Mouse (Mus musculus) WW6 (cell line): Measurements from ENCODE around the gene Soat1.
"Not testable (repeated sequence)": the region's sequence is repeated elsewhere in the genome, so short reads cannot be mapped to it uniquely, and the experiment has no call there.

ENCODE experiments used
- DNase-seq: peaks from one replicate; pipeline ENCODE4 v3.0.0-alpha.2; 2013; ENCODE audit warnings: low read depth, low spot score

The Soat1 gene

DNA sequence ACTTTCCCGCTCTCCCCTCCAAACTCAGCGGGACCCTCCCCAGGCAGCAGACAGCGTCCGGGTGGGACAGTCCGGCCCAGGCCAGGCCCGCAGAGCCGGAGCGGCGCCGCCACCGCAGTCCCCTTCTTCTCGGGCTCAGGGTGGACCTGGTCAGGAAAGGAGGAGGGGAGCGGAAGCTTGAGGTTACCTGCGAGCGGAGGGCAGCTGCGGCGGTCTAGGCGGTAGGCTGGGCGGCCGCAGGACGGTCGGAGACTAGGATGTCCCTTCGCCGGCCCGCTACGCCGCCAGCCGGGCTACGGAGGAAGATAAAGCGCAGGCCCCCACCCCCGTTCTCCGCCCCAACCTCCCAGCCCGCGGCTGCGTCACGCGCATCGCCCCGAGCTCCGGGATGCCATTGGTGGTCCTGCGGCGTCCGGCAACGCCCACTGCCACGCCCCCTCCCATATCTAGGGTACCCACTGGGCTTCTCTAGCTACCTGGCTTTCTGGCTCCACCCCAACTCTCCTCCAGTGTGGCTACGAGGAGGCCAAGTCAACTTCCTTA lies at the start of gene Soat1:
Soat1 (minus strand) TSS at position 371 of the 543 bp plus-strand sequence.
- peak; percentile 79 for DNase-seq

DNA sequence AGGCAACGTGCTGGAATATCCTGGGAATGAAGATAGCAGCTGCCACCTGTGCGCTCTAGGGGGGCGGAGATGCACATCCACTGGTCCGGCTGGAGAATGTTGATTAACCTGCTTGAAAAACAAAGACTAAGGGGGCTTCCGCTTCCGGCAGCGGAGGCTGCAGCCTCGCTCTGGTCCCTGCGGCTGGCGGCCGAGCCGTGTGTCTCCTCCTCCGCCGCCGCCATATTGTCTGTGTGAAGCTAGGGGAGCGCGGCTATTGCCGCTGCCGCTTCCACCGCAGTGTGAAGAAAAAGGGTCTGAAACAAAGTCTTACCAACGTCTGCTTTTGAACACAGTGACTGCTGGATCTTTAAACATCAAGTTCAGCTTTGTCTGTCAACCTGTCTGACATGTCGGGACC lies 49.7 kb upstream of the Soat1 start, which contains the start of gene Gm10031:
Gm10031 (plus strand) TSS at position 171 of the 400 bp plus-strand sequence.
- not testable (repeated sequence) for DNase-seq

- DNase-seq = no peak
These were observed 47.8 kb upstream of the Soat1 start for GRCm38 (mm10) chr1:156521796-156522517.

DNA sequence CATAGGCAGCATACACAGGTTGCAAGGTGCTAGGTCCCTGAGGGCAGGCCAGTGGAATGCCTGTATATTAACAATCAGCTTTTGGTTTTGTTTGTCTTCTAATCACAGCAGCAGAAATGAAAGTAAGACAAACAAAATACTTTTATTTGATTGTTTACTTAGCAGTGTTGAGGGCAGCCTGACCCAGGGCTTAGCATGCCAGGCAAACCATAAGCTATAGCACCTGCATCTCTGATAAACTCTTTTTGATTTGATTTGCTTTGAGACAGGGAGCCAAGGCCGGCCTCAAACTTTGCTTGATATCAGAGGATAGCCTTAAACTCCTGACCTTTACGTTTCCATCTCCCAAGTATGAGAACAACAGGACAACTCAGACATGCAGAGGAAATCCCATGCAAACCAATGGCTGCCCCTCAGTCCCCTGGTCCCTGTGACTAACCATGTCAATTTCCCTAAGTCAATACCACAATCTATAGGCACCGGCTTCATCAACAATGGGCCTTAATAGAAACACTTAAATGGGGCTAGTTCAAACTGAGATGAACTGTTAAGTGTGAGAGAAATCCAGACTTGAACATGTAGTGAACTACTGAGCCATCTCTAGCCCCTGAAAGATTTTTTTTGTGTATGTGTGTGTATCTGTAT lies 46.1 kb upstream of the Soat1 start:
- DNase-seq = no peak

DNA sequence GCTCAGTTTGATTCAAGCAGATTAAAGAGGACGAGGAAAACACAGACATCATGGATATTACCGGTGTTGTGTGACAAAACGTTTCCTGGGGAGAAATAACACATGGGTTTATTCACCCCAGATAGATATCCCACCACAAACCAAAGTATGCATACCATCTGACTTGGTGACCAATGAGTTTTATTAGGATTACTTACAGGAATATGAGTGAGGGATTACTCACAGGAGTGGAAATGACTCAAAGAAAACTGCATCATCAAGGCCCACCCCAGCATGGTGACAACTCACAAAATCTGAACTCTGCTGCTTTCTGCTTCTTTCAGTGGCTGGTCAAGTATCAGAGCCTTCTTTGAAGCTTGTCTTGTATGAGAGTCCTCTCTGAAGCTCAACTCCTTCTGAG lies 33.6 kb upstream of the Soat1 start:
- DNase-seq = no peak

DNA sequence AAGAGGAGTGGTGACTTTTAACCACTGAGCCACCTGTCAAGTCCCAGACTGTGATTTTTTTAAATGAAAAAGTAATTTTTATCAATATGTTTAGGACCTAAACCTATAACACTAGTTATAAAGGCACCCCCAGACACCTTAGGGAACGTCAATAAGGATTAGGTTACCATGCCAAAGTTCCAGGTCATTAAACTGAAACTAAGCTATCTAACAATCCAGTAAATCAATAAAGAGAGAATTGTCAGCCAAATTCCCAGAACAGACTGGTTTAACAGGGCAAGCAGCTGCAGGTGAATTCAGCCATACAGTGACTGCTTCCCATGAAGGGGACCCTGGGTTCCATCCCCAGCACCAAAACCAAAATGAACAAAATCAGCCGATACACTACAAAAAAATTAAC lies 31.8 kb upstream of the Soat1 start:
- DNase-seq = no peak

GRCm38 (mm10) chr1:156504945-156505523 lies 30.9 kb upstream of the Soat1 start:
- no peak for DNase-seq

DNA sequence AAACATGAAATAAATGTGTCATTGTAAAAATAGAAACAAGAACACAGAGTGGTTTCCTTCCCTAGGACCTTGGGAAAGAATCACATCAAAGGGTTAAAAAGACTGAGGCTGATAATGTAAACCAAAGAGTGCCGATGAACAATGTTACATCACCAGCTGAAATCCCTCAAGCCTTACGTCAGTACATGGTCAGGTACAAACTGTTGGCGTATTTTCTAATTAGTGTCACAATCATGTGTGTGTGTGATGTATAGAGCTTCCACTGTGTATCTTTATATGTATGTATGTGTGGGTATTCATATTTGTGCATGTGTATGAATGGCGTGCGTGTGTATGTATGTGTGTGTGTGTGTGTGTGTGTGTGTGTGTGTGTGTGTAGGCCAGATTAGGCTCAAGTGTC lies 22.8 kb upstream of the Soat1 start:
- DNase-seq = no peak

DNA sequence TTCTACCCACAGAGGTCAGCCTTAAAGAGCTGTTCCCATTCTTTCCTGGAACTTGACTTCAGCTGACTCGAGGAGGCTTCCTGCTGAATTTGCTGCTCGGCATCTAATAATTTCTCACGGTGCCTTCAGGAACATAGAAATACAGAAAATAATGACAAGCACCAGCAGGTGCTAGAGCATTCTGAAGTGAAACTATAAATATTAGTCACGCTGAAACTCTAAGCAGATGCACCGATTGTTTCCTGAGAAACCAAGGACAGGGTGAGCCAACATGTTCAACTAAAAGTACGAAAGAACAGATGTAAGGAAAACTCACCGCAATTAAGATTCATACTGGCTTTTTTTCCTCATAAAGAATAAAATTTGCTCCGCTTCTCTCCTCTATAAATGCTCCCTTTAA lies 20.9 kb upstream of the Soat1 start:
- no peak for DNase-seq

- DNase-seq = no peak
These were observed 17.2 kb upstream of the Soat1 start for GRCm38 (mm10) chr1:156491226-156491796.

DNA sequence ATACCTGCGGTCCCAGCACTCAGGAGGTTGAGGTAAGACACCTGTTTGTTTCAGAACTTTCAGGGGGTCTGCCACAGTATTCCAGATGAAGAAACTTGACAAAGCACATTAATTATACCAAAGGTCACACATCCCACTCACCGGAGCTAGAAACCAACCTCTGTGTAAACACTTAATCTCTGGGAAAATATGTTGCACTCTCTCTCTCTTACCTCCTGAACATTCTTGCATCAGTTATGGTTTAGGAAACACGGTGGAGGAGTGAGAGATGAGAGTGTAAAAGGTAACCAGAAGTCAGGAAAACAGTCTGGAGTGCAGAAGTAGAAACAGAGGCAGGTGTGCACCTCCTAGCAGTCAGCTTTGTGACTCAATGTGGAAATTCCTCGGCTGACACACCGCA lies 13.9 kb upstream of the Soat1 start:
- DNase-seq = no peak

GRCm38 (mm10) chr1:156487498-156487897 lies 13.4 kb upstream of the Soat1 start:
- no peak for DNase-seq

DNA sequence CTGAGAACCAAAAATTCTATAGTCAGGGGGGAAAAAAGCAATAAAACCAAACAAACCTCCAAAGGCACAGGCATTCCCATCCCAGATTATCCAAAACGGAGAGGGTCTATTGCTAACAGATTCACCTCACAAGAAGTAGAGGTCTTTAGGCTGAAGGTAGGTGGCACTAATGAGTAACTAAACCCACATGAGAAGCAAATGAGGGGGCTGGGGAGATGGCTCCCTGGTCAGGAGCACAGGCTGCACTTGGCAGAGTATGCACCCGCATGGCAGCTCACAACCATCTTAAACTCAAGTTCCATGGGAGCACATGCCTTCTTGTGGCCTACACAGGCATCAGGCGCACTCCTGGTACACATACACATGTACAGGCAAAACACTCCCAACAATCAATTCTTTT lies 7.7 kb upstream of the Soat1 start:
- DNase-seq = no peak

DNA sequence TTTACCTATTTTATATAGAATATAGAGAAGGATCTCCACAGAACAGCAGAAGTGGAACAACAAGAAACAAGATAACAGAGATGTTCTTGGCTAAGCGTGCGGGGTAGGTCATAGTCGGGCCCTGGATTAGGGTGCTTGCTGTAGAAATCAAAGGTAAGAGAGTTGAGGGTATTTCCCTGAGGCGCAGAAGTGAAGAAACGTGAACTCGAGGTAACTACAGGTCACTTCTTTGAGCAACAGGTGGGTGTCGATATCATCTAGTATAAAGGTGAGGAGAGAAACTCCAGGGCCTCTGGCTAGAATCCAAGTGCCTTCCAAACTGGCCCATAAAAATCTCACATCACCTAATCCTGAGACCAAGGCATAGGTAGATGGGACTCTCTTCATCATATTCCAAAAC lies 2.4 kb upstream of the Soat1 start:
- DNase-seq = no peak

DNA sequence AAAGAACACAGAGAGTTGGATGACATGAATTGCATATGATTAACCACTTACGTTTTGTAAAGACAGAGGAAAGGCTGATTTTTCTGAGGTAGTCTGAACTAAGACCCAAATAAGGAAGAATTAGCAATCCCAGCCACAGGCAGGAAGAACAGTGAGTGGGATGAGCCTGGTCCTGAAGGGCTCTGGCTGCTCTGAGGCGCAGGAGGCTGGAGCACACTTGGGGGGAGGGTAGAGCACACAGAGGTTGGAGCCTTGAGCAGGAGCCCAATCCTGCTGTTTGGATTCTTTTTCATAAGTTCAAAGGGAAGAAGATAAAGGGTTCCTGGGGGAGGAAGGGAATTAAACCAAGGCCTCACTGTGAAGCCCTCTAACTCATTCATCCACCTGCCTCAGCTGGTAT lies 1.9 kb upstream of the Soat1 start:
- DNase-seq = no peak

- no peak for DNase-seq
These were observed 723 bp upstream of the Soat1 start for GRCm38 (mm10) chr1:156474854-156475253.

GRCm38 (mm10) chr1:156473003-156473402 lies 1.1 kb downstream of the Soat1 start:
- no peak for DNase-seq

DNA sequence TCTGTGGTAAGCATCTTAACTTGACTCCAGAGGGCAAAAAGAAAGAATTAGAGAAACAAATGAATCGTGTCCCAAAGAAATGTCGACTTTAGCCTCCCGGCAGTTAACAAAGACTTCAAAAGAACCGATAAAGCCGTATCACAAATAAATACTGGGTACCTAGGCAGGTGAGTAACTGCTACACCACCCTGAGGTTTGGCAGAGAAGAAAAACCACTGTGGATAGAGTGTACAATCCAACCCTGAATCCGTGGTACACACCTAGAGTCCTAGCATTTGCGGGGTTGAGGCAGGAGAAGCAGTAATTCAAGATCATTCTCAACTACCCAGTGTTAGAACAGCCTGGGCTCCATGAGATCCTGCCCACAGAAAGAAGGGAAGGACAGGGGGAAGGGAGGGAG lies 2.2 kb downstream of the Soat1 start:
- no peak for DNase-seq

DNA sequence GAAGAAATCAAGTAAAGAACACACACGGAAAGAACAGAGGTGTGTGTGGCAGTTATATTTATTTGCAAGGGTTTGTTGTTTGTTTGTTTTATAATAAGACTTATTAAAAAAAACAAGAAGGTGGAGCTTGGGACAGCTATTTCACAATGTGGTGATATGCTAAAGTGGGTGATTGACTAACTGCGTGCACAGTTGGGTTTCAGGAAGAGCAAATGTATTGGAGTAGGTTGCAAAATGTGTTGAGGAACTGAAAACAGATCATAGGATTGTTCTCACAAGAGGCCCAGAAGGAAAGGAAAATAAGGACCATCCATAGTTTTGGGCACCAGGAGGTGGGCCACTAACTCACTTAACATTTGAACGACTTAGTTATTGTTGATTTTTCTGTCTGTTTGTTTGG lies 3.1 kb downstream of the Soat1 start:
- no peak for DNase-seq

- DNase-seq = no peak
These were observed 3.6 kb downstream of the Soat1 start for GRCm38 (mm10) chr1:156470557-156470956.

DNA sequence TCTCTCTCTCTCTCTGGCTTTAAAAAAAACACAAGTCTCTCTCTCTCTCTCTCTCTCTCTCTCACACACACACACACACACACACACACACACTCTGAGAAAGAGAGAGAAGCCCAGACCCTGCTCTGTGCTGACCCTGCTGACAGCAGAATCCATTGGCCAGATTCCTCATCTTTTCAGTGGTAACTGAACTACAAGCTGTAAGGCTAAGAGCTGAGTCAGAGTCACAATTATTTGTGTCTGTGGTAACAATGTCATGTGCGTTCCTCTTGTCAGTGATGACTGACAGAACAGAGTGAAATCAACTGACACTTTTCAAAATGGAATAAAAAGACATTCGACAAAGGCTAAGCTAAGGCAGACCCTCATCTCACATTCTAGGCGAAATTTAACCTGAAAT lies 5.6 kb downstream of the Soat1 start:
- DNase-seq = no peak

DNA sequence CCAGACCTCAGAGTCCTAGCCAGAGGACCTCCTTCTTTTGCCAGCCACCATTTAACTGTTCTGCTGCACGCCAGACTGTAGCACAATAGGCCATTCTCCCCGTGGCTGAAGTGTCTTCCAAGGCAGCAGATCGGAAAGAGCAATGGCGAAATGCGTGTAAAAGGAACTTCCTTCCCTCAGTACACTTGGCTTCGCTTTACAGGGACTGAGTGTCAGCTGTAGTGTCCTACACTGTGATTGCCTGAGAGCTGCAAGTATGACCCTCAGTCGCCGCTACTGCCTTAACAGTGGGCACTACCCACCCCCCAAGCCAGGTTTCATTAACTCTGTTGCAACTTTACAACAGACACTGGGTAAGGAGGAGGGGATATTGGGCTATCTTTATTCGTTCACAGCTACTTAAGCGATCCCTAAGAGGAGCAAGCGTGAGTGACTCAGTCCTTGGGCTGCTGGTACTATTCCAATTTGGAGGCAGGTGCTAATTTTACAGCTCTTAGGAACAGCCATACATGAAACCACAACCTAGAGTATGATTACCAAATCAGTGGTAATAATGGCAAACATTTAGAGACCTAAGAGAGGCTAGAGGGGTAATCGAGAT lies 6.4 kb downstream of the Soat1 start:
- DNase-seq = no peak
